Comparison of ENCODE assay signal across 26 mouse cellular contexts in the genomic region with DNA sequence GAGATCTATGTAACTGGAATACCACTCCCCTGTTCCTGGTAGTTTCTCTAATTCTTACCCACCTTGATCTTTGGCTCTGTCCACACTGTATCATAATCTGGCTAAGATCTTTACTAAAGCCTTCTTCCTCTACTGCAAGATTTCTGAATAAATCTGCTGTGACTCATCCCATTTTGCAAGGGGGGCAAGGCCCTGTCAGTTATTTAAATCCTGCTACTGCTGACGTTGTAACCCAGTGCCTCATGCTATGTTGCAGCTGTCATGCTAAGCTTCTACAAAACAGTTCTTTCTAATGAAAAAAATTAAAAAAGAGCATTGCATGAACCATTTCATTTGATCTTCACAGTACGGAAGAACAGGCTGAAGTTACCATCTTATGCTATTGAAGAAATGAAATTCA.
DNase-seq lines count a peak whose midpoint lies in the region; ATAC-seq lines count a peak whose summit lies in the region.
"Had no signal": no experiment of that assay in that cellular context is flagged by ENCODE, and none has a peak within 500 bp of the region (broad histone marks: within the 10 kb centered on the region; RNA-seq: fewer than 3 reads in every experiment).

No protein-coding gene starts in this region.

- no peak overlapping the region for H3K4me2 ChIP-seq in kidney, embryonic 14.5 days (replicated peaks; ENCODE audit: low read depth, low read length)
- H3K4me2 ChIP-seq in lung, embryonic 16.5 days (ENCODE audit: low read depth, low read length), result no peak overlapping the region
- H3K4me2 ChIP-seq: embryonic facial prominence, embryonic 15.5 days; forebrain, embryonic 15.5 days; heart, embryonic 12.5 days; liver, embryonic 15.5 days; midbrain, embryonic 11.5 days; neural tube, embryonic 15.5 days had no signal

- H3K9ac ChIP-seq in kidney, embryonic 14.5 days (ENCODE audit: low read depth, low read length), result no peak overlapping the region
- no peak overlapping the region for H3K9ac ChIP-seq in lung, embryonic 16.5 days (ENCODE audit: low read length)
- H3K9ac ChIP-seq: embryonic facial prominence, embryonic 15.5 days; forebrain, embryonic 15.5 days; heart, embryonic 12.5 days; liver, embryonic 15.5 days; neural tube, embryonic 15.5 days had no signal

- H3K27me3 ChIP-seq in kidney, embryonic 14.5 days (ENCODE audit: control insufficient read depth, insufficient read depth, low read length), result no peaks in the 10 kb centered on the region
- no peaks in the 10 kb centered on the region for H3K27me3 ChIP-seq in lung, embryonic 16.5 days (ENCODE audit: control insufficient read depth, insufficient read depth, low read depth, low read length)
- H3K27me3 ChIP-seq: embryonic facial prominence, embryonic 15.5 days; forebrain, embryonic 15.5 days; heart, embryonic 12.5 days; liver, embryonic 15.5 days; neural tube, embryonic 15.5 days had no signal

- DNase-seq in adrenal gland, adult 2 months, result peak; percentile 44
- no peak for DNase-seq in adrenal gland, adult 8-10 months
- DNase-seq in kidney, postnatal 10 days, result peak; percentile 7
- DNase-seq in lung, postnatal 4 days, result peak; percentile 12 to 59
- no peak for DNase-seq in layer of hippocampus, adult 8-10 months (ENCODE audit: low spot score in 2 of 2)
- DNase-seq: cerebellum, adult 8-10 months; cerebellum, postnatal 36 days; embryo, embryonic 11 days; gastrocnemius, postnatal 14 days; heart, adult 18-20 months; heart, postnatal 10 days; kidney, adult 9 months; liver; right cerebral cortex, postnatal 25 days; spleen, adult 18-20 months; thymus, postnatal 14 days had no signal

- ATAC-seq in kidney, embryonic 14.5 days (ENCODE audit: low FRiP score, low TSS enrichment), result no peak
- peak; percentile 91 for ATAC-seq in lung, embryonic 16.5 days (ENCODE audit: low read depth)
- ATAC-seq: forebrain, embryonic 15.5 days; hindbrain, postnatal 0 days had no signal

- no peaks in the 10 kb centered on the region for H3K9me3 ChIP-seq in kidney, embryonic 14.5 days (ENCODE audit: control insufficient read depth, low read length)
- H3K9me3 ChIP-seq in lung, embryonic 16.5 days (ENCODE audit: control insufficient read depth, low read length), result no peaks in the 10 kb centered on the region
- H3K9me3 ChIP-seq: embryonic facial prominence, embryonic 15.5 days; forebrain, embryonic 15.5 days; heart, embryonic 12.5 days; limb, embryonic 10.5 days; liver, embryonic 15.5 days; neural tube, embryonic 15.5 days had no signal

- H3K27ac ChIP-seq in kidney, embryonic 14.5 days (ENCODE audit: low read depth, low read length), result no peak overlapping the region
- 0 out of 2 replicates have a peak overlapping the region, but pooled peaks have one; percentile 5 for H3K27ac ChIP-seq in lung, embryonic 16.5 days (ENCODE audit: low read length)
- H3K27ac ChIP-seq: embryonic facial prominence, embryonic 15.5 days; forebrain, embryonic 15.5 days; hindbrain, postnatal 0 days; limb, embryonic 10.5 days; liver, embryonic 15.5 days; neural tube, embryonic 15.5 days had no signal

- H3K4me1 ChIP-seq in kidney, embryonic 14.5 days (ENCODE audit: control insufficient read depth, insufficient read depth, low read length), result no peaks in the 10 kb centered on the region
- H3K4me1 ChIP-seq in lung, embryonic 16.5 days (replicated peaks; ENCODE audit: control insufficient read depth, insufficient read depth, low read length), result no peaks in the 10 kb centered on the region
- H3K4me1 ChIP-seq: embryonic facial prominence, embryonic 15.5 days; forebrain, embryonic 15.5 days; heart, embryonic 12.5 days; limb, embryonic 10.5 days; liver, embryonic 15.5 days; neural tube, embryonic 15.5 days had no signal

- H3K4me3 ChIP-seq in kidney, embryonic 14.5 days (ENCODE audit: low read length), result no peak overlapping the region
- no peak overlapping the region for H3K4me3 ChIP-seq in lung, embryonic 16.5 days (ENCODE audit: low read length)
- H3K4me3 ChIP-seq: embryonic facial prominence, embryonic 15.5 days; forebrain, embryonic 15.5 days; heart, embryonic 12.5 days; limb, embryonic 10.5 days; liver, embryonic 15.5 days; neural tube, embryonic 15.5 days had no signal

- no peaks in the 10 kb centered on the region for H3K36me3 ChIP-seq in kidney, embryonic 14.5 days (ENCODE audit: control insufficient read depth, insufficient read depth, low read length)
- no peaks in the 10 kb centered on the region for H3K36me3 ChIP-seq in lung, embryonic 16.5 days (ENCODE audit: control insufficient read depth, insufficient read depth, low read length)
- H3K36me3 ChIP-seq: embryonic facial prominence, embryonic 15.5 days; forebrain, embryonic 15.5 days; heart, embryonic 12.5 days; limb, embryonic 10.5 days; liver, embryonic 15.5 days; neural tube, embryonic 15.5 days had no signal

- WGBS in kidney, embryonic 14.5 days, result 59% methylated on average over 2 of the region's 2 CpGs
- WGBS in lung, embryonic 16.5 days, result 45% methylated on average over 2 of the region's 2 CpGs

Comparison
In these comparisons a context has a peak if more than half of its experiments do, and no peak if none do; other contexts are left out.
1. DNase-seq: peak in adrenal gland, adult 2 months (single experiment), kidney, postnatal 10 days (single experiment) and lung, postnatal 4 days (2 of 2); none in adrenal gland, adult 8-10 months (single experiment) and layer of hippocampus, adult 8-10 months (0 of 2).